Mouse (Mus musculus): Measurements from ENCODE around the gene Acaca.

GRCm38 (mm10) chr11:84332860-84333259 is 203.4 kb downstream of the Acaca start:
- TF ChIP-seq POLR2A (IDR thresholded peaks at IDR 0.05; ENCODE audit: insufficient read length, low read depth) = no peak
- TF ChIP-seq POLR2AphosphoS2 (IDR thresholded peaks at IDR 0.05; ENCODE audit: insufficient read length, low read depth) = no peak
